Mouse (Mus musculus) limb, embryonic 11.5 days (tissue): ENCODE results near the gene Trim63. TPM values are rescaled to one million over a fixed set of nuclear protein-coding genes. Genes with fewer than 3 reads are reported as not detected.
"Not testable (repeated sequence)": the region's sequence is repeated elsewhere in the genome, so short reads cannot be mapped to it uniquely, and the experiment has no call there.

Experiments
- ATAC-seq: fragments of 200-750 bp; cut with Nextera tagmentation; 2 replicates; pipeline ENCODE4 v1.8.0; 2017; ENCODE audit warnings: low read depth; ENCODE audit not compliant: insufficient number of reproducible peaks, low FRiP score, low TSS enrichment
- DNase-seq: peaks from one replicate; pipeline ENCODE4 v3.0.0-alpha.2; 2015; ENCODE audit warnings: low spot score
- H3K27ac ChIP-seq: fragments of 300-500 bp; sonication (generic); replicated peaks from 2 replicates; pipeline ENCODE4 v1.5.1; 2014; ENCODE audit warnings: low read depth, mild to moderate bottlenecking, low read length
- H3K27me3 ChIP-seq: fragments of 300-500 bp; sonication (generic); 2 replicates; pipeline ENCODE4 v1.6.1; 2014; ENCODE audit warnings: mild to moderate bottlenecking, low read length, mixed read lengths; ENCODE audit not compliant: control insufficient read depth, insufficient read depth
- H3K36me3 ChIP-seq: fragments of 300-500 bp; sonication (generic); 2 replicates; pipeline ENCODE4 v1.6.1; 2014; ENCODE audit warnings: mild to moderate bottlenecking, low read length, moderate library complexity, mixed read lengths; ENCODE audit not compliant: control insufficient read depth, insufficient read depth
- H3K4me1 ChIP-seq: fragments of 300-500 bp; sonication (generic); 2 replicates; pipeline ENCODE4 v1.6.1; 2014; ENCODE audit warnings: low read length, mixed read lengths; ENCODE audit not compliant: control insufficient read depth, insufficient read depth
- H3K4me2 ChIP-seq: fragments of 300-500 bp; sonication (generic); 2 replicates; pipeline ENCODE4 v1.6.1; 2014; ENCODE audit warnings: low read depth, mild to moderate bottlenecking, moderate library complexity; ENCODE audit not compliant: severe bottlenecking
- H3K4me3 ChIP-seq: fragments of 300-500 bp; sonication (generic); 2 replicates; pipeline ENCODE4 v1.5.1; 2014; ENCODE audit warnings: low read depth, low read length
- H3K9ac ChIP-seq: fragments of 300-500 bp; sonication (generic); 2 replicates; pipeline ENCODE4 v1.6.1; 2014; ENCODE audit warnings: mild to moderate bottlenecking, low read length
- H3K9me3 ChIP-seq: fragments of 300-500 bp; sonication (generic); 2 replicates; pipeline ENCODE4 v1.6.1; 2016; ENCODE audit warnings: low read length; ENCODE audit not compliant: control insufficient read depth
- WGBS: fragments of 180-500 bp; shearing (Covaris S2); extraction: QIAGEN DNeasy Blood & Tissue Kit; methylation state at CpG from one replicate; pipeline ENCODE4 v1.1.7; 2014; 5-methylcytosine and 5-hydroxymethylcytosine counted together
- polyA plus RNA-seq: library from polyadenylated mRNA; unstranded; fragments of >200 nt; fragmentation: Nextera tagmentation; extraction: Ambion mirVana; gene quantifications from 2 replicates; pipeline ENCODE4 v1.2.1, GENCODE M21; 2014

Gene Trim63
- 0.51 and 0.55 TPM in 2 replicates for polyA plus RNA-seq

DNA sequence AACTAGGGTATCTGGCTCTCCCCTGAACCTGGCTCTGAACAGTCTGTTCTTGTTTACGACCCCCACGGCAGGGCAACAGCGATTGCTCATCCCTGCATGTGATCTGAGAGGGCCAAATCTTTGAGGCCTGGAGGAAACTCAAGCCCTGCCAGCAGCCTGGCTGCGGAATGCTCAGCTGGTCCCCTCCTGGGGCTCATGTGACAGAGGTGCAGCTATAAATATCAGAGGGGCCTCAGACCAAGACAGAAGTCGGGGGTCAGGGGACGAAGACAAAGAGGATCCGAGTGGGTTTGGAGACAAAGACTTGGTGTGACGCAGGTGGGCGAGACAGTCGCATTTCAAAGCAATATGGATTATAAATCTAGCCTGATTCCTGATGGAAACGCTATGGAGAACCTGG, at the start of gene Trim63:
TSS of gene Trim63 (plus strand) at position 245 of the 400 bp plus-strand sequence.
- DNase-seq = no peak
- no peaks in the 10 kb centered on the region for H3K36me3 ChIP-seq
- H3K4me3 ChIP-seq = no peak within 1 kb of the TSS
- H3K4me2 ChIP-seq = no peak within 1 kb of the TSS
- no peak for ATAC-seq
- H3K9ac ChIP-seq = no peak within 1 kb of the TSS
- no peaks in the 10 kb centered on the region for H3K27me3 ChIP-seq
- no peaks in the 10 kb centered on the region for H3K9me3 ChIP-seq
- H3K27ac ChIP-seq = no peak within 1 kb of the TSS
- 0 out of 2 replicates have a peak, but pooled peaks cover 4% of the 10 kb centered on the region for H3K4me1 ChIP-seq
- WGBS = 29% methylated on average over 11 of the region's 11 CpGs

DNA sequence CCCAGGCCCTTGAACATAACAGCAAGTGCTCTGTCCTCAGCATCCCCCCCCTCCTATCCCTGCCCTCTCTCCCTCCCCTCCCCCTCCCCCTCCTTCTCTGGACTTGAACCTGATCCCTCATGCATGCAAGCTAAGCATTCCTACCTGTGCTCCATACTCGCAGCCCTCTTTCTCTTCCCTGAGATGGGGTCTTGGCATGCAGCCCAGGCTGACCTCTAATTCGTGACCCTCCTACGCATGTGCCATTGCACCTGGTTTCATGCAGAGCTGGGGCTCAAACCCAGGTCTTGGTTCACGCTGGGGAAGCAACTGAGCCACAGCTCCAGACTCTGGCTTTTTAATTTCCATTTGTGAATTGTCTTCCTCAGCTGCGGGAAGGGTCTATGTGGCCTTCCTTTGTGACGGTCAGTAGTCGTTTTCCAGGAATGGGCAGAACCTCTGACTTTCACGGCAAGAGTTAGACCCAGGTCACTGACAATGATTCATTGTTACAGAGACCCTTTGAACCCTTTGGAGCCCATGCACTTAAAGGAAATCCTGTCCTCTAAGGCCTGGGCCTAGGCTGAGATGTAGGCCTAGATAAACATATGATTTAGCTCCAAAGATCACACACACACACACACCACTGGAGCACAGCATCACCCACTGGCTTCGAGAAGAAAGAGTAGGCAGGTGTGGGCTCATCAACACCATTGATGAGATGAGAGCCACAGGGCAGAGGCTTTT, 48.9 kb upstream of the Trim63 start:
- Histone ChIP-seq H3K9me3 (no peaks in the 10 kb centered on the region), H3K4me1 (no peaks in the 10 kb centered on the region), H3K4me3 (no peak overlapping the region), H3K27me3 (no peaks in the 10 kb centered on the region), H3K9ac (no peak overlapping the region), H3K27ac (no peak overlapping the region), H3K4me2 (no peak overlapping the region), H3K36me3 (no peaks in the 10 kb centered on the region)
- WGBS = 68% methylated on average over 9 of the region's 9 CpGs
- no peak for DNase-seq
- no peak for ATAC-seq

DNA sequence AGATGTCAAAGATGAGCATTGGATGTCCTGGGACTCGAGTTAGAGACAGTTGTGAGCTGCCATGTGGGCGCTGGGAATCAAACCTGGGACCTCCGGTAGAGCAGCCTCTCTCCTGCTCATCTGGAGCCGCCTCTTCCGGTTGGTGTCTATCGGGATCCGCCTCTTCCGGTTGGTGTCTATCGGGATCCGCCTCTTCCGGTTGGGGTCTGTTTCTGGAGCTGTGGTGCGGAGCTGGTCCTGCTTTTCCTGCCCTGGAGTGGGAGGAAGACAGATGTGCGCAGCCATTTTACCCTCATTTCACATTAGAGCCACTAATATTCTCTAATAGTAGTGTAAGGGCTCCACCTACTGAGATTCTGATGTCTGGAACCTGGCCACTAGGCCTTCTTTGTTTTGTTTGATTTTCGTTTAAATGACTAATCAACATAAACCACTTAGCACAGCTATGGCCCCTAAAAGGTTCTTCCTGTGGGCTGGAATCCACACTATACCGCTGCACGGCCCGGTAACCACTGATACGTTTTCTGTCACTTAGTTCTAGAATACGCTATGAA, 46.7 kb upstream of the Trim63 start:
- no peak for ATAC-seq
- H3K27me3 ChIP-seq = no peaks in the 10 kb centered on the region
- H3K4me2 ChIP-seq = no peak overlapping the region
- no peaks in the 10 kb centered on the region for H3K4me1 ChIP-seq
- no peak overlapping the region for H3K27ac ChIP-seq
- no peaks in the 10 kb centered on the region for H3K36me3 ChIP-seq
- H3K9ac ChIP-seq = no peak overlapping the region
- WGBS = 88% methylated on average over 19 of the region's 19 CpGs
- no peaks in the 10 kb centered on the region for H3K9me3 ChIP-seq
- H3K4me3 ChIP-seq = no peak overlapping the region
- no peak for DNase-seq

DNA sequence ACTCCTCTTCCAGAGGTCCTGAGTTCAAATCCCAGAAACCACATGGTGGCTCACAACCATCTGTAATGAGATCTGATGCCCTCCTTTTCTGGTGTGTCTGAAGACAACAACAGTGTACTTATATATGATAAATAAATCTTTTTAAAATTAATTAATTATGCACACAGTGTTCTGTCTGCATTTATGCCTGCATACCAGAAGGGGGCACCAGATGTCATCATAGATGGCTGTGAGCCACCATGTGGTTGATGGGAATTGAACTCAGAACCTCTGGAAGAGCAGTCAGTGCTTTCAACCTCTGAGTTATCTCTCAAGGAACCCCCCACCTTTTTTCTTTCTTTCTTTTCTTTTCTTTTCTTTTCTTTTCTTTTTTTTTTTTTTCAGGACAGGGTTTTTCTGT, 45.3 kb upstream of the Trim63 start:
- not testable (repeated sequence) for H3K4me2 ChIP-seq, H3K9me3 ChIP-seq

DNA sequence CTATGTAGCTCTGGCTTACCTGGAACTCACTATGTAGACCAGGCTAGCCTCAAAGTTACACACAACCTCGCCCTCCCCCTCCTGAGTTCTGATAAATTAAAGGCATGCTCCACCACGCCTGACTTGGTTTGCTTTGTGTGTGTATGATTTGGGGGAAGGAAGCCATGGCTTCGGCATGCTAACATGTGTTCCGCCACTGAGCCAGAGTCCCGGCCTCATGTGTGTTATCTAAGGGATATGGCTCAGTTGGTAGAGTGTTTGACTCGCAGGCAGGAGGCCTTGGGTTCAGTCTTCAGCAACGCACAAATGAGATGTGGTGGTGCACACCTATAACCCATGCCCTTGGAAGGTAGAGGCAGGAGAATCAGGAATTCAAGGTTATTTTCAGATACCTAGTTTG, 42.9 kb upstream of the Trim63 start:
- Histone ChIP-seq H3K9ac (no peak overlapping the region), H3K4me1 (no peaks in the 10 kb centered on the region), H3K4me3 (no peak overlapping the region), H3K9me3 (no peaks in the 10 kb centered on the region), H3K27ac (no peak overlapping the region), H3K27me3 (no peaks in the 10 kb centered on the region), H3K4me2 (no peak overlapping the region), H3K36me3 (peaks cover 5% of the 10 kb centered on the region; the same call in 1 of the 2 replicates)
- DNase-seq = no peak
- ATAC-seq = no peak
- 83% methylated on average over 7 of the region's 7 CpGs for WGBS

More for the DNA sequence above, 45.3 kb upstream of the Trim63 start:
- not testable (repeated sequence) for H3K27ac ChIP-seq, H3K9ac ChIP-seq, H3K4me1 ChIP-seq, H3K36me3 ChIP-seq, H3K4me3 ChIP-seq, ATAC-seq, DNase-seq, H3K27me3 ChIP-seq

DNA sequence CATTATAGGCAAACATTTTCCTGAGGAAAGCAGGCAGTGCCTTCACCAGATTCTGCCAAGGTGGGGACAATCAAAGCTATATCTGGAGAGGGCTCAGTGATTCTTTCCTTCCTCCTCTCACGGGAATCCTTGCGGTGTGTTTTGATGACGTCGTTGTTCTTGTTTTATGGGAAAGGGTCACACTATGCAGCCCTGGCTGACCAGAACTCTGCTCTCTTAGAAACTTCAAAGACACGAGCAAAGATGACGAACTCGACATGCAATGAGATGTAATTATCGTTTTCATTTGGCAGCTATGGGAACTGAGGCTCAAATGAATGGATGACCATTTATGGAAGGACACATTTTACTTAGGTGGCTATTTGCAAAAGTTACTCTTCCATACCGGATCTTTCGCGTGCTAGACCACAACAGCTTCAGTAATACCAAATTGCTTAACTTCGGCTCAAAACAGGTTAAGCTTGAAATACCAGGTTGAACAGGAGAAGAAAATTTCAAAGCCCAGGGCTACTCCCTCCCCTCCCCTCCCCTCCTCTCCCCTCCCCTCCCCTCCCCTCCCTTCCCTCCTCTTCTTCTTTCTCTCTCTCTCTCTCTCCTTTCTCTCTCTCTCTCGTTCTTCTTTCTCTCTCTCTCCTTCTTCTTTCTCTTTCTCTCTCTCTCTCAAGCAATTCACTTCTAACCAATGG, 42.0 kb upstream of the Trim63 start:
- WGBS = 21% methylated on average over 12 of the region's 13 CpGs
- Histone ChIP-seq H3K9ac (no peak overlapping the region), H3K27ac (no peak overlapping the region), H3K9me3 (no peaks in the 10 kb centered on the region), H3K4me3 (no peak overlapping the region), H3K27me3 (no peaks in the 10 kb centered on the region), H3K4me1 (no peaks in the 10 kb centered on the region), H3K36me3 (peaks cover 5% of the 10 kb centered on the region; the same call in 1 of the 2 replicates), H3K4me2 (peak overlapping the region; percentile 20; the same call in 1 of the 2 replicates)
- no peak for DNase-seq
- ATAC-seq = no peak

DNA sequence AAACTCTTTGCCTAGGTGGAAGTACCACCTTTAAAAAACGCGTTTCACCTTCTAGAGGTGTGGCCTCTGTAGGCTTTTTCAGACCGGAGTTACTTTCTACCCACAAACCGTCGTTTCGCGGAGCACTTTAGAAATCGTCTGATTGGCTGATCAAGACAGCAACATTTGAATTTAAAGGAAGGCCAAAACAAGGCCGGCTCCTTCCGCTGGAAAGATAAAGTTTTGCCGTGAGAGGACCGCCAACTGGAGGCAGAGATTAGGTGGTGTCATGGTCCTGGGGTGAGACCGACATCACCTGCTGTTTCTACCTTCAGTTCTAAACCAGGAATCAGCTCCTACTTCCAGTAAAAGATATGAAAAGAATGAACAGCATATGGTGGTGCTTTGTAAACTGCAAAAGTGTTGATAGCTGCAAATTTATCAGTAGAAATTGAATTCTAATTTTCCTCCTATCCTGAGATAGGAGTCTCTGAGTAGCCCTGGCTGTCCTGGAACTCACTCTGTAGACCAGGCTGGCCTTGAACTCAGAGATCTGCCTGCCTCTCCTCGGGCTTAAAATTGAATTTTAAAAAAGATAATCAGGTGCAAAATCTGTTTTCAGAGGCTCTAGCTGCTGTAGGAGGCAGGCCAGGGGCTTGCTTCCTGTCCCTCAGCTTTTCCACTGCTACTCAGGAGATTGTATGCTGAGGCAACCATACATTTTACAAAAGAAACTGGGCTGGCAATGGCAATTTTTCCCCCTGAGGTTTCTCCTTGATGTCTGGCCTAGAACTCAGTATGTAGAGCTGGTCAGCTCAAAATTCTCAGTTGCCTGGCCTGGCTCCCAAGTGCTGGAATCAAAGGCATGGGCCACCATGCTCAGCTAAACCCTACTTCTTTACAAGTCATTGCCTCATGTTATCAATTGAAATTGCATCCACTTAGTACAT, 41.2 kb upstream of the Trim63 start:
- Histone ChIP-seq H3K9ac (no peak overlapping the region), H3K4me2 (peak overlapping the region; percentile 16; the same call in 1 of the 2 replicates), H3K9me3 (no peaks in the 10 kb centered on the region), H3K27me3 (no peaks in the 10 kb centered on the region), H3K4me3 (no peak overlapping the region), H3K27ac (no peak overlapping the region), H3K4me1 (no peaks in the 10 kb centered on the region), H3K36me3 (peaks cover 9% of the 10 kb centered on the region; the same call in 1 of the 2 replicates)
- DNase-seq = peak; percentile 41
- 6% methylated on average over 14 of the region's 14 CpGs for whole genome bisulfite sequencing
- no peak for ATAC-seq

DNA sequence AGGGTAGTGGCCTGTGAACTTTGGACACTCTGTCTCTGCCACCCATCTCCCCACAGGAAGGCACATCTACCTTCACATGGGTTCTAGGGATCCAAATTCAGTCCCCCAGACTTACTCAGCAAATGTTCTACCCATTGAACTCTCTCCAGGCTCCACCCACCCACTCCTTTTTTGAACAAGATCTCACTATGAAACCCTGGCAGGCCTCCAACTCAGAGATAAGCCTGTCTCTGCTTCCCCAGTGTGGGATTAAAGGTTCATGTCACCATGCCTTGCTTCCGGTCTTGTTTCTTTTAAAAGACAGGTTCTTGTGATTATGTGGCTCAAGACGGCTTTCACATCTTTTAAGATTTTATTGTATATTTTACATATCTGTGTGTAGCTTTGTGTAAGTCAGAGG, 30.0 kb upstream of the Trim63 start:
- Histone ChIP-seq H3K27me3 (no peaks in the 10 kb centered on the region), H3K9ac (no peak overlapping the region), H3K36me3 (peaks cover 2% of the 10 kb centered on the region; the same call in 1 of the 2 replicates), H3K27ac (no peak overlapping the region), H3K4me1 (peaks cover 11% of the 10 kb centered on the region), H3K9me3 (no peaks in the 10 kb centered on the region), H3K4me3 (no peak overlapping the region), H3K4me2 (no peak overlapping the region)
- 94% methylated on average over 2 of the region's 2 CpGs for WGBS
- ATAC-seq (no peak), DNase-seq (no peak)
